Mouse (Mus musculus): ENCODE data around the gene Map4k1.
A peak's percentile ranks its signal among the peaks of the same experiment; 100 is the strongest.

Map4k1 gene

DNA sequence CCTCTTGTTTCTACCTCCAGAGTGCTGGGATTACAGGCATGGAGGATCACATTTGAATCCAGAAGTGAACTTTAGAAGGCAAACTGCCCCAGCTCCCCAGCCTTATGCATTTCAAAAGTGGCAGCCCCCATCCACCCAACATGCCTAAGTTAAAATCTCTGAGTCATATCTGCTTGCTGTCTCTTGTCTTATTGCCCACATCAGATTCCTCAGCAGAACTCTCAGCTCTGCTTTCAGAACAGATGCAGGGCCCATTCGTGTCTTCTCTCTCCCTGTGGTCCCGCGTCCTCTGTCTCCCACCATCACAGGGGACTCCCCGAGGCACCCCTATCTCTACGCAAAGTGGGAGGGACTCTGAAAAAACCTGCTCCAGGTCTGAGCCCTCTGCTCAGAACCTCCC is 44.3 kb downstream of the Map4k1 start:
- no peak for DNase-seq (ENCODE audit: low spot score)

DNA sequence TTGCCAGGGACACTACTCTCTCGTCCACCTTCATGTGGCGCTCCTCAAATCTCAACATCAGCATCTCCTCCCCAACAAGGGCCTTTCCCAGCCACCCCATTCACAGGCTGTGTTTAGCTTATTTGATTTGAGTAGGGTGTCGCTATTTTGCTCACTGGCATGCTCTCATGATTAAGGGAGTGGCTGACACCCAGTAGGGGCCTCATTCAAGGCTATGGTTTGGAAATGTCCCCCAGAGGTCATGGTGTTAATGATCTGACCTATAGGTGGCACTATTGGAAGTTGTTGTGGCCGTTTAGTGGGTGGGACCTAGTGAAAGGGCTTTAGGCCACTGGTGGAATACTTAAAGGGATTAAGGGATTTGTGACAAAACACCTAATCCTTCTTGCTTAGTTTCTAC is 45.0 kb downstream of the Map4k1 start:
- DNase-seq (ENCODE audit: low spot score), result no peak

- no peak for DNase-seq (ENCODE audit: low spot score)
Measured at GRCm38 (mm10) chr7:29028761-29029160, 46.9 kb downstream of the Map4k1 start.

GRCm38 (mm10) chr7:29029690-29030656 is 48.1 kb downstream of the Map4k1 start:
- no peak for DNase-seq (ENCODE audit: low spot score)

GRCm38 (mm10) chr7:29031641-29032040 is 49.8 kb downstream of the Map4k1 start:
- DNase-seq (ENCODE audit: low spot score), result no peak

GRCm38 (mm10) chr7:29032685-29033084 is 50.8 kb downstream of the Map4k1 start:
- no peak for DNase-seq (ENCODE audit: low spot score)

DNA sequence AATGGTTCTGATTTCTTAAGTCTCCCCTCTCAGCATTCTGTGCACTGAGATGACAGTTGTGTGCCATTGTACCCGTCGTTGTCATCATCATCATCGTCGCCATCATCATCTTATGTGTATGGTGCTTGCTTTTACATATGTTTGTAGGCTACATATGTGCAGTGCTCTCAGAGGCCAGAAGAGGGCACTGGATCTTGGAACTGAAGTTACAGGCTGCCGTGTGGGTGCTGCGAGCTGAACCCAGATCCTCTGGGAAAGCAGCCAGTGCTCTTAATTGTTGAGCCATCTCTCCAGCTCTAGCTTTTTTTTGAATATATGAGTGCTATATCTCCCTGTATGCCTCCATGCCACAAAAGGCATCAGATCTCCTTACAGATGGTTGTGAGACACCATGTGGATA is 55.4 kb downstream of the Map4k1 start:
- no peak for DNase-seq (ENCODE audit: low spot score)

DNA sequence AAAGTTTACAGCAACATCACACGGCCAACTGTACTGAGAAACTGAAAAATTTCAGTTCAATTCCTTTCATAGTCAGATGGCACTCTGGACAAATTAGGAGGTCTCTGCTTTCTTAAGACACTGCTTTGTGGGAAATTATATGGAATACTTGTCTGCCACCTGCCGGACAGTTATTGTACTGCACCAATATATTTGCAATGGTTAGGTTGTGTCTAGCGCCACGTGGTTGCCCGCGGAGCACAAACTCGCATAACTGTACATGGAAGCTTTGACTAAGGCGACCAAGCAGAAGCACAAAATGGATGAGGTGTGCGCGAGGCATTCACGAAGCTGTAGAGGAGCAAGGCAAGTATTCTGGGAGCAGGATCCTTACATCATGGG is 57.7 kb downstream of the Map4k1 start:
- DNase-seq (ENCODE audit: low spot score), result peak; percentile 94

GRCm38 (mm10) chr7:29039985-29040661 is 58.3 kb downstream of the Map4k1 start:
- peak; percentile 79 for DNase-seq (ENCODE audit: low spot score)

GRCm38 (mm10) chr7:29041194-29041593 is 59.3 kb downstream of the Map4k1 start:
- DNase-seq (ENCODE audit: low spot score), result no peak

DNA sequence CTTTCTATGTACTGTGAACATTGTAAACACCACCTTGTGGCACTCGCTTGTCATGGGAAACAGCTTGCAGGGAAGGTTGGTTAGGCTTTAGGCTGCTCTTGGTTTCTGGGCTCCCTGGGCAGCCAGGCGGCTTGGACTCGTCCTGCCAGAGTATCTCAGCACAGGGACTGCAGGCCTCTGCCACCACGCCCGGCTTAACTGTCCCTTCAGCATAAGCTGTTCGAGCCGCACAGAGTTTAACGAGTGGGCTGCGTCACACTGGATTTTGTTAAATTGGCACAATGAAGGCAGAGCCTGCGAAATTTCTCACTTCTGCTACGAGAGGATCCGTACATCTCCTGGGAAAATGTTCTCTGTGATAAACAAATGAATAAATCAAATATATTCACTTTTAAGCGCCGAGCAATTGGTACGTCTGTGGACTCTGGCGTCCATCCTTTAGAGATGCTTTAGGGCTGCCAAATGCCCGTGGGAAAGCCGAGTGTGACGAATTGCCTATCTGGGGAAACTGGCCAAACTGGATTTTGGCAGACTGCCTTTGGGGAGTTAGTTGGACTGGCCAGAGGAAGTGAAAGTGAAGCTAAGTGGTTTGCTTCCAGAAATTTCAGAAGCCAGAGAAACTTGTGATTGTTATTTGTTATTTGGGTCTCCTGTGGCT is 61.3 kb downstream of the Map4k1 start:
- DNase-seq (ENCODE audit: low spot score), result no peak

GRCm38 (mm10) chr7:29043674-29044057 is 61.8 kb downstream of the Map4k1 start:
- no peak for DNase-seq (ENCODE audit: low spot score)

- DNase-seq (ENCODE audit: low spot score), result peak; percentile 60
Measured at GRCm38 (mm10) chr7:29044302-29044701, 62.5 kb downstream of the Map4k1 start.

DNA sequence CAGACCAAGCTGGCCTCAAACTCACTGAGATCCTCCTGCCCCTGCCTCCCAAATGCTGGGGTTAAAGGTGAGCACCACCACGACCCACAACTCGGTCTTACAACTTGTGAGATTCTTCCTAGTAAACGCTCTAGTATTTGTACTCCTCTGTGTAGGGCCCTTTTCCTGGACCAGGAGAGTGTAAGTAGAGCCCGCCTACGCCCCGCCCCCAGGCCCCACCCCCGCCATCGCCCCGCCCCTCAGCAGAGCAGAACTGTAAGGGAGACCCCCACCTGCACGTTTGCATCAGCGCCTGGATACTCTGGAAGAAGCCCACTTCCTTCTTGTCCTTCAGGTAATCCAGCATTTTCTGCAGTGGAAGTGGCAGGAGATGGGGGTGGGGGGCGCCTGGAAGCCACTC is 64.7 kb downstream of the Map4k1 start:
- no peak for DNase-seq (ENCODE audit: low spot score)

- no peak for DNase-seq (ENCODE audit: low spot score)
Measured at GRCm38 (mm10) chr7:29048070-29048469, 66.2 kb downstream of the Map4k1 start.

- no peak for DNase-seq (ENCODE audit: low spot score)
Measured at GRCm38 (mm10) chr7:29048615-29049014, 66.8 kb downstream of the Map4k1 start.

- peak; percentile 28 for DNase-seq (ENCODE audit: low spot score)
Measured at GRCm38 (mm10) chr7:29050797-29051196, 68.9 kb downstream of the Map4k1 start.

- DNase-seq (ENCODE audit: low spot score), result peak; percentile 23
Measured at GRCm38 (mm10) chr7:29052821-29053220, 71.0 kb downstream of the Map4k1 start.

Measured in embryo, embryonic 10 days (tissue).